Mouse (Mus musculus): ENCODE results near the gene Prelid3b. TPM values are rescaled to one million over a fixed set of nuclear protein-coding genes. Genes with fewer than 3 reads are reported as not detected.

The Prelid3b gene
- total RNA-seq, 2 experiments from 2014 or later: 39.9 to 43.5 TPM

DNA sequence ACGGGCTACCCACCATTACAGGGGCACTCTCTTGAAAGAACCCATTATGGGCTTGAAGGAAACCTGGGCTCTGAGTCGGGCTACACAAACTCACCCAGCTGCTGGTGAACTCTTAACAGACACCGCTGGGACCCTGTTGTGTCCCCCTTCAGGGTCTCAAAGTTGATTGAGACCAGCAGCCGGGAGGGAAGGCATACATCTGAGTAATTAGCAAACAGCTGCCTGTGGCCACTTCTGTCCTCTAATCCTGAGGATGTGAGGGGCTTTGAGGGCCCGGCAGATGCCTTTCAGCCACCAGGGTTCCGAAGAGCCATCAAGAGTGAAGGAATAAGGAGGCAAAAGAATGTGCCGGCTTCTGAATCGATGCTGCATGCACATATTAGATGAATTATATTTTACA, 26.0 kb downstream of the Prelid3b start:
- DNase-seq (ENCODE audit: low spot score in 2 of 2): no peak
- Histone ChIP-seq H3K4me3 (no peak overlapping the region), H3K27ac (no peak overlapping the region)
- no peak for TF ChIP-seq CTCF (conservative IDR thresholded peaks at IDR 0.05)

DNA sequence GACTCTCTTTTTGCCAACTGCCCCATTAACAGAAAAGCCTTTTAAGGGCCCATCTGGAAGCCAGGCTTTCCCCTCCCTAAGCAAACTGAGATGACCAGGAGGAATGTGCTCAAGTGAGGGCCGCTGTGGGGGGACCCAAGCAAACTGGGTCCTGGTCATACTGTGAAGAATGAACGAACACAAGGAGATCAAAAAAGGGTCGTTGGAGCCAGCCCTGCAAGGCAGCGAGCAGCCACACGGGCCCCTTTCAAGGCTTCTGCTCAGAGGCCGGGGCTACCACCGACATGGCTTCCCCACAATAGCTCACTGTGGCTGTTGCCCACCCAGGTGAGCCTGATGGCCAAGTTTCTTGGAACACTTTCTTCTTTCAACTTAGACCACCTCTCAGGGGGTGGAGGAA, 26.4 kb downstream of the Prelid3b start:
- DNase-seq (ENCODE audit: low spot score in 2 of 2): no peak
- Histone ChIP-seq H3K4me3 (no peak overlapping the region), H3K27ac (no peak overlapping the region)
- TF ChIP-seq CTCF (conservative IDR thresholded peaks at IDR 0.05): no peak

DNA sequence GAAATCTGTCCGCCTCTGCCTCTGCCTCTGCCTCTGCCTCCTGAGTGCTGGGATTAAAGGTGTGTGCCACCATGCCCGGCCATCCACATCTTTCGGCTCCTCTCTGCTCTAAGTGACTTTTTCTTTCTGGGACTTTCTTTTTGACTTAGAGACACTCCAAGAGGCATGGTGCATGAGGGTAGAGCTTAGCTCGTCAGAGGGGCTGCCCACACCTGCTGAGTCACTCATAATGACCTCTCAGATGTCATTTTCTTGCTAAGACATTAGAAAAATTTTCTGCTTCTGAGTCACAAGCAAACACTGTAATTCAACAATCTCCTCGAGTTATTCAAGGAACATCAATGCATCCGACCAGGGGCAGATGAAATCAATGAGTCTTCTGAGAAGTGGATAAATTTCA, 27.9 kb downstream of the Prelid3b start:
- no peak for DNase-seq (ENCODE audit: low spot score in 2 of 2)
- no peak overlapping the region for H3K27ac ChIP-seq
- no peak for TF ChIP-seq CTCF (conservative IDR thresholded peaks at IDR 0.05)
- H3K4me3 ChIP-seq: no peak overlapping the region

DNA sequence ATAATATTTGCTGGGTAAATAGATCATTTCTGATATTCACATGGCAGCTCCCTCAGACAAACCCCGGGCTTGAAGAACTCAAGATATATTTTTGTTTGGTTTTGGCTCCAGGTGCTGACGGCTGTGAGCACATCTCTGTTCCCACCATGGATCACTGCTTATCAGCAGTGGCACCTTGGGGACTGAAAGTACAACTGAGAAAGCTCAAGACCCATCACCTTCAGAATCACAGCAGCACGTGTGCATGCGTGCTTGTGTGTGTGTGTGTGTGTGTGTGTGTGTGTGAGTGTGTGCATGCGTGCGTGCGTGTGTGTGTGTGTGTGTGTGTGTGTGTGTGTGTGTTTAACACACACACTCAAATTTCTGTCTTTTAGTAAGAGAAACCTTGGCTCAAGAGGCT, 28.5 kb downstream of the Prelid3b start:
- Histone ChIP-seq H3K27ac (no peak overlapping the region), H3K4me3 (no peak overlapping the region)
- TF ChIP-seq CTCF (conservative IDR thresholded peaks at IDR 0.05): no peak
- no peak for DNase-seq (ENCODE audit: low spot score in 2 of 2)

DNA sequence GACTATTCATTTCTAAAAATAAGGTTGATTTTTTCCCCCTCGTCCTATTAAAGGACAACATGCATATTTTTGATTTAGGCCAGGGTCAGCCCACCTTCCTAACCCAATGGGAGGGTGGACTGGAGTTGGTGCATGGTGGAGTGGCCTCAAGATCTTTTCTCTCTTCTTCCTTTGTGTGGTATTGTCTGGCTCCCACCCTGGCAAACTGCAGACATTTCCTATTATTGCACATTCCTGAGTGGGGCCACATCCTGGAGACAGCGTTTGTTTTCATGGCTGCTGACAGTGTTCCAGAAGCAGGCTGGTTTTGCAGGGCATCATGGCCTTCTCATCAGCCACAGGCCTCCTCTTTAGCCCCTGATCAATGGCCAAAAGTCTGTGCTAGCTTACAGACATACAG, 29.8 kb downstream of the Prelid3b start:
- no peak overlapping the region for H3K4me3 ChIP-seq
- no peak for TF ChIP-seq CTCF (conservative IDR thresholded peaks at IDR 0.05)

DNA sequence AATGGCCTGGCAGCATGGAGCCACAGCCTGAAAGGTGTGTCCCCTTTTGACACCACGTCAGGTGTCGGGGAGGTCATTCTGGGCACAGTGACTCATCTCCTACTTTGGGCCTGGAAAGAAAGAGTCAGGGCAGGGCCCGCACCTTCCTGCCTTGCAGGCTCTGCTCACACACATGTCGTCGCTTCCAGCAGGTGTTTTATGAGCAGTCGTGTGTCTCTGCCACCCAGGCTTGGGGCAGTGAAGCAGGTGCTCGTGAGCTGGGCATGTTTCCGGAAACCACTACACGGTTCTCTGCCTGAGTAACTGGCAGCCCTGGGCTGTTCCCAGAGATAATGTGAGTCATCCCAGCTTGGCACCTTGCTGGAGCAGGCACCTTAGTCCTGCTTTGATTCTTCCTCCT, 30.4 kb downstream of the Prelid3b start:
- no peak for TF ChIP-seq CTCF (conservative IDR thresholded peaks at IDR 0.05)
- no peak overlapping the region for H3K27ac ChIP-seq
- DNase-seq (ENCODE audit: low spot score in 2 of 2): no peak

More for the DNA sequence above, 29.8 kb downstream of the Prelid3b start:
- H3K27ac ChIP-seq: no peak overlapping the region
- no peak for DNase-seq (ENCODE audit: low spot score in 2 of 2)

DNA sequence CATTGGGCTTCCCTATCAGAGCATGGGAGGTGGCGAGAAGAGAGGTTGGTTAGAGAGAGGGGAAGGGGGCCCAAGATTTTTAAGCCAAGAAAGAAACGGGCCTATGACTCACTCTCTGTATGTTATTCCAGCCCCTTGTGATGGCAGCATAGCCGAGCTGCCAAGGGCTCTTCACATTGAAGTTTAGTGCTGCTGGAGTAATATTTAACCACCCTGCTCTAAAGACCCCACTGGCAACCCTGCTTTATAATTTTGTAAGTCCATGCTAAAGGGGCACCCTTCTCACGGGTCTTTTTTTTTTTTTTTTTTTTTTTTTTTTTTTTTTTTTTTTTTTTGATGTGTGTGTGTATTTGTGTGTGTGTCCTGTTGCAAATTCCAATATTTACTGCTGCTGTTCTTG, 31.0 kb downstream of the Prelid3b start:
- no peak for DNase-seq (ENCODE audit: low spot score in 2 of 2)
- Histone ChIP-seq H3K27ac (no peak overlapping the region), H3K4me3 (no peak overlapping the region)
- no peak for TF ChIP-seq CTCF (conservative IDR thresholded peaks at IDR 0.05)

More for the DNA sequence above, 30.4 kb downstream of the Prelid3b start:
- H3K4me3 ChIP-seq: no peak overlapping the region

DNA sequence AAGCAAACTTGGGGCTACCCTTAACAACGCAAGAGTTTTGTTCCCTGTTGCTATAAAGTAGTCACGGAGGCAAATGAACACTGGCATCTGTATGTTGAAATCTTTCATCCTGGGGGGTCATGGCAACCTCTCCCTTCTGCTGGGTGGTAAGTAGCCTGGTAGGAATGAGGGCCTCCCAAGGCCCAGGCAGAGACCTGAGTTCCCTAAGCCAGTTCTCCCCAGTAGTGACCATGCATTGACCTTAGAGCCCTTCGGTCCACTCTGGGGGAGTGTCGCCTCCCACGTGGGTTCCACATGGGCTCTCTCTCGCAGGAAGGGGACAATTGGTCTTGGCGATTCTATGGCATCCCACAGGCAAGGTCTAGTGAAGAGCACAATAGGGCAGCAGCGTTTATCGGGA, 32.9 kb downstream of the Prelid3b start:
- no peak for DNase-seq (ENCODE audit: low spot score in 2 of 2)
- Histone ChIP-seq H3K27ac (no peak overlapping the region), H3K4me3 (no peak overlapping the region)
- TF ChIP-seq CTCF (conservative IDR thresholded peaks at IDR 0.05): no peak

DNA sequence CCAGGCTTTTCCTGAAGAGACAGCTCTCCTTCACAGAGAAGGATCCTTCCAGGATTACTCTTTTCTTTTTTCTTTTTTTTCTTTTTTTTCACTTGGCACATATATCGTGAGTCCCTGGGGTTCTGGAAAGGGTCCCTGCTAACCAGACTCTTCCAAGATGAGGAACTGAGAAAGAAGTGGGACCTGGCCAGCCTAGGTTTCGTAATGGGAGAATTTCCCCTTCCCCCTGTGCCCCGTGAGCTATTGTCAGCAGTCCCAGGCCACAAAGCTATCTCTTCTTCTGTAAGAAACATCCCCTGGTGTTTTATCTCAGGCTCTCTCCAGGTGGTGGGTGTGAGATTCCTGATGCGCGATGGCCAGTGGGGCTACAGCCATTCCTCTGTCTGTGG, 33.4 kb downstream of the Prelid3b start:
- no peak for DNase-seq (ENCODE audit: low spot score in 2 of 2)
- no peak overlapping the region; the same call in 1 of the 2 replicates for H3K4me3 ChIP-seq
- peak overlapping the region; percentile 72; the same call in 1 of the 2 replicates for H3K27ac ChIP-seq

DNA sequence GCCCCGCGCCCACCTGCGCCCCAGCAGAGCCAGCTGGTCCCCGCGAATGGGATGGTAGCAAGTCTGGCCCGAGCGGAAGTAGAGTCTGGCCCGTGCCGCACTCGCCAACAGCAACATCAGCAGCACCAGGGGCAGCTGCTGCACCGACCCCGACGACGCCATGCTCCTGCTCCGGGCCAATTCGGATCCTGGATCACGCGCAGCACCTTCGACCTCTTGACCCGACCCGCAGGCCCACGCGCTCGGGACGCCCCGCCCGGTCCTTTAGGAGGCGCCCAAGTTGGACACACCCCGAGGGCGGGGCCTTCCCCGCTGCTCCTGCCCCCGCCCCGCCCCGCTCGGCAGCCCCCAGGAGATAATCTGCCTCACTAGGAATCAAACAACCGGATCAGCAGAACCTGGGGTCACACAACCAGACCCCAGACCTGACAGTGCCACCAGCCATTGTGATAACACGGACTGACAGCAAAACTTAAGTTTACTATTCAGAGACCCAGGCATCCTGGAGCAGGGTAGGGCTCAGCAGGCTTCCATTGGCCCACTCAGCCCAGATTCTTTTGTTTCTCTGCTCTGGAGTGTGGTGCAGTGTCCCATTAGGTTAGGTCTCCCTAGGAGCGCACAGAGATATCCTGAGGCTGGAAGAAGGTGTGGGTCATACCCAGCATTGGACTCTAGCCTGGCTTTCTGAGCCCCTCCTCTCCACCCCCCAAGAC, 34.0 kb downstream of the Prelid3b start, which contains the start of gene Ctsz:
Ctsz (minus strand) TSS at position 303 of the 713 bp plus-strand sequence.
- no peak for TF ChIP-seq CTCF (conservative IDR thresholded peaks at IDR 0.05)
- H3K4me3 ChIP-seq: peak within 1 kb of the TSS; percentile 63
- peak within 1 kb of the TSS; percentile 72 for H3K27ac ChIP-seq
- DNase-seq (ENCODE audit: low spot score in 2 of 2): peak in 1 of 2 experiments; percentile 31

More for the DNA sequence above, 33.4 kb downstream of the Prelid3b start:
- no peak for TF ChIP-seq CTCF (conservative IDR thresholded peaks at IDR 0.05)

DNA sequence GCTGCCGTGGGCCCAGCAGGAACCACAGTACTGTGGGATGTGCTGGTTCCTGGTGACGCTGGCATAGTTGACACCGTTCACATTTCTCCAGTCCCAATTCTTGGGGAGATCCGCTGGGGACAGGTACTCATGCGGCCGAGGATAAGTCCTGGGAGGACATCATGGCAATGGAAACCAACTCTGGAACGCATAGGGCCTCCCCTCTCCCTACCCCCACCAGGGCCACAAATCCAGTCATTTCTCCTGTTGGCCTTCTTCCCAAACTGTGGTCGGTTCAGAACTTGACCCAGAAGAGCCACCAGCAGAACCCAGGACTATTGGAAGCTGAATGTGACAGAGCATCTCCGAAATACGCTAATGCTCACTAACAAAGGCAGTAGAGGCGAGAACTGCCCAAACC, 34.7 kb downstream of the Prelid3b start:
- peak overlapping the region; percentile 63 for H3K4me3 ChIP-seq
- no peak for TF ChIP-seq CTCF (conservative IDR thresholded peaks at IDR 0.05)
- no peak for DNase-seq (ENCODE audit: low spot score in 2 of 2)
- H3K27ac ChIP-seq: peak overlapping the region; percentile 72

DNA sequence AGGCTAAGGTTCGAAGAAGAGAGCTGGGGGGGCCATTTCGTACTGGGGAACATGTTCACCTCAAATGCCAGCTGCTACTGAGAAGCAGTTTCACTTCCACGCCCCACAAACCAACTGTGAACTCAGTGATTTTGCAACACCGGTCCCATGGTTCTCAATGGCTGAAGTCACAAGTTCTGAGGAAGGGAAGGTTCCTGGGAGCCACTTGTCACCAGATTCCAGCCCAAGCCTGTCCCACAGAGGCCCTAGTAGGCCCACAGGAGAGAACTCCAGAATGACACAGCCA, 35.2 kb downstream of the Prelid3b start:
- H3K4me3 ChIP-seq: no peak overlapping the region; the same call in 1 of the 2 replicates

DNA sequence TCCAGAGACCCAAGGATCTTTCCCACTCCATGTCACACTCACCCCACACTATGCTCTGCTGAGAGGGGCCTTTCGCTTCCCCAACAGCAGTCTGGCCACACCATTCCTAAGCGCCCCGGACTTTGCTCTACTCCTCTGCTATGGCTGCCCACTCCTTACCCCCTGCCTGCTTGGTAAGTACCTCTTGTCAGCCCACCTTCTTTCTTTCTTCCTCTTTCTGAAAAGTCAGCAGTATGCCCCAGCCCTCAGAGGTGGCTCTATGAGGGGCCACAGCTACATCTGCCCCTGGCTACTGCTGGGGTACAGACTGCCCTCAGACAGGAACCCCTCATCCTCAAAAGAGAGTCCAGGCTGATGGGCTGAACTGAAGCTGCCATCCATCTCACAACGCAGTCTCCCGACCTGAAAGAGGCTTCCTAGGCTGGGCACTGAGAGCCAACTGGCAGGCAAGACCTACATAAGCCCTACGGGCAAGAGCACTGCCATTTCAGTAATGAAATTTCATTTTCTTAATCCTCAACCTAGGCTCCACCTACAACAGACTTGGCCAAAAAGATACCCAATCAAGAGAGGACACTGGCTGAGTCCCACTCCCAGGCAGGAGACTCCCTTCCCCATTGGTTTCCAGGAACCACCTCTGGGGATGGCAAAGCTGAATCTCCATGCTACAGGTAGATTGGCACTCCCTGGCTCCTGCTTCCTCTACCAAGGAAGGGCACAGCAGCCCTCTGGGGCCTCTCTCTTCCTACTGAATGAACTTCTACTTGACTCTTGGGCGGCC, 35.8 kb downstream of the Prelid3b start:
- H3K4me3 ChIP-seq: no peak overlapping the region
- H3K27ac ChIP-seq: no peak overlapping the region
- TF ChIP-seq CTCF (conservative IDR thresholded peaks at IDR 0.05): no peak
- no peak for DNase-seq (ENCODE audit: low spot score in 2 of 2)

More for the DNA sequence above, 35.2 kb downstream of the Prelid3b start:
- DNase-seq (ENCODE audit: low spot score in 2 of 2): peak in 1 of 2 experiments; percentile 12
- H3K27ac ChIP-seq: peak overlapping the region; percentile 57
- no peak for TF ChIP-seq CTCF (conservative IDR thresholded peaks at IDR 0.05)

Data from layer of hippocampus, adult 2 months (tissue).